Mouse (Mus musculus) spleen, adult 2 months (tissue): ENCODE results near the gene Ccdc141.

ENCODE experiments used
- CTCF ChIP-seq: fragments of 200-500 bp; IDR thresholded peaks from 2 replicates; pipeline ENCODE4 v1.5.1; 2011; ENCODE audit warnings: mild to moderate bottlenecking, inconsistent platforms; ENCODE audit not compliant: insufficient read depth, insufficient read length, insufficient replicate concordance; ENCODE audit errors: extremely low read depth
- POLR2A ChIP-seq: fragments of 200-500 bp; IDR thresholded peaks from 2 replicates; pipeline ENCODE4 v1.6.1; 2011; ENCODE audit warnings: low read depth, low read length, inconsistent platforms

DNA sequence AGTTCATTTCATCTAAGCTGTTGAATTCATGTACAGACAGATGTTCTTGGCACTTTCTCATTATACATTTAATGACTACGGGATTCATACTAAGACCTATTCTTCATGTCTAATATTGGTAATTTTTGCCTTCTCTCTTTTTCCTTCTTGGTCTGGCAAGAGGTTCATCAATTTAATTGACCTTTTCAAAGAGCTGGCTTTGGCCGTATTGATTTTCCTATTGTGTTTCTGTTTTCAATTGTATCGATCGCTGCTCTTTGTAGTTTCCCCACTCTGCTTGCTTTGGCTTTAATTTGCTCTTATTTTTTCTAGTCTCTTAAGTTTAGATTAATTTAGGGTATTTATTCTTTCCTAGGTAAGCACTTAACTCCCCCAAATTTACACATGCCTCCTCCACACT lies 12.9 kb downstream of the Ccdc141 start:
- TF ChIP-seq POLR2A (no peak), CTCF (no peak)
